Mouse (Mus musculus) hindbrain, embryonic 13.5 days (tissue): ENCODE measurements around the gene Abcg8. TPM values are rescaled to one million over a fixed set of nuclear protein-coding genes. Genes with fewer than 3 reads are reported as not detected.

Experiments
- ATAC-seq: fragments of 200-750 bp; cut with Nextera tagmentation; 2 replicates; pipeline ENCODE4 v1.8.0; 2017; ENCODE audit warnings: moderate TSS enrichment; ENCODE audit not compliant: low FRiP score
- H3K27ac ChIP-seq: fragments of 300-500 bp; sonication (generic); 2 replicates; pipeline ENCODE4 v1.5.1; 2015; ENCODE audit warnings: inconsistent platforms, mild to moderate bottlenecking, moderate library complexity
- H3K27me3 ChIP-seq: fragments of 300-500 bp; sonication (generic); 2 replicates; pipeline ENCODE4 v1.6.1; 2015; ENCODE audit warnings: mild to moderate bottlenecking, inconsistent platforms
- H3K36me3 ChIP-seq: fragments of 300-500 bp; sonication (generic); 2 replicates; pipeline ENCODE4 v1.6.1; 2015; ENCODE audit warnings: mild to moderate bottlenecking, inconsistent platforms
- H3K4me1 ChIP-seq: fragments of 300-500 bp; sonication (generic); replicated peaks from 2 replicates; pipeline ENCODE4 v1.6.1; 2015; ENCODE audit warnings: inconsistent platforms
- H3K4me2 ChIP-seq: fragments of 300-500 bp; sonication (generic); 2 replicates; pipeline ENCODE4 v1.6.1; 2015; ENCODE audit warnings: inconsistent platforms, mild to moderate bottlenecking, moderate library complexity
- H3K4me3 ChIP-seq: fragments of 300-500 bp; sonication (generic); 2 replicates; pipeline ENCODE4 v1.5.1; 2015; ENCODE audit warnings: mild to moderate bottlenecking, inconsistent platforms
- H3K9ac ChIP-seq: fragments of 300-500 bp; sonication (generic); 2 replicates; pipeline ENCODE4 v1.6.1; 2015; ENCODE audit warnings: mild to moderate bottlenecking, inconsistent platforms
- H3K9me3 ChIP-seq: fragments of 300-500 bp; sonication (generic); 2 replicates; pipeline ENCODE4 v1.6.1; 2016; ENCODE audit warnings: inconsistent platforms
- WGBS: fragments of 180-500 bp; shearing (Covaris S2); methylation state at CpG from one replicate; pipeline ENCODE4 v1.1.7; 2015; 5-methylcytosine and 5-hydroxymethylcytosine counted together
- polyA plus RNA-seq: library from polyadenylated mRNA; unstranded; fragments of >200 nt; fragmentation: Nextera tagmentation; extraction: Ambion mirVana; gene quantifications from 2 replicates; pipeline ENCODE4 v1.2.1, GENCODE M21; 2015

Gene Abcg8
- polyA plus RNA-seq, 1 experiment from 2014 or later = 0.19 TPM

GRCm38 (mm10) chr17:84688834-84689233 is 12.7 kb downstream of the Abcg8 start:
- 0 out of 2 replicates have a peak, but pooled peaks cover 3% of the 10 kb centered on the region for H3K27me3 ChIP-seq
- H3K4me1 ChIP-seq = no peaks in the 10 kb centered on the region
- no peak overlapping the region for H3K27ac ChIP-seq
- ATAC-seq = no peak
- H3K4me3 ChIP-seq = no peak overlapping the region
- H3K9ac ChIP-seq = no peak overlapping the region
- H3K4me2 ChIP-seq = no peak overlapping the region
- no peaks in the 10 kb centered on the region for H3K9me3 ChIP-seq
- WGBS = 90% methylated on average over 11 of the region's 11 CpGs
- no peaks in the 10 kb centered on the region for H3K36me3 ChIP-seq

- H3K4me2 ChIP-seq = no peak overlapping the region
- H3K9ac ChIP-seq = no peak overlapping the region
- ATAC-seq = no peak
- 0 out of 2 replicates have a peak, but pooled peaks cover 3% of the 10 kb centered on the region for H3K27me3 ChIP-seq
- 92% methylated on average over 5 of the region's 5 CpGs for WGBS
- H3K4me1 ChIP-seq = no peaks in the 10 kb centered on the region
- no peak overlapping the region for H3K27ac ChIP-seq
- no peaks in the 10 kb centered on the region for H3K36me3 ChIP-seq
- H3K4me3 ChIP-seq = no peak overlapping the region
- H3K9me3 ChIP-seq = no peaks in the 10 kb centered on the region
These were observed 13.2 kb downstream of the Abcg8 start for GRCm38 (mm10) chr17:84689316-84689715.

GRCm38 (mm10) chr17:84690111-84690510 is 14.0 kb downstream of the Abcg8 start:
- H3K4me3 ChIP-seq = no peak overlapping the region
- no peaks in the 10 kb centered on the region for H3K9me3 ChIP-seq
- WGBS = 89% methylated on average over 5 of the region's 5 CpGs
- no peaks in the 10 kb centered on the region for H3K36me3 ChIP-seq
- no peak overlapping the region for H3K4me2 ChIP-seq
- no peak for ATAC-seq
- no peak overlapping the region for H3K27ac ChIP-seq
- H3K4me1 ChIP-seq = no peaks in the 10 kb centered on the region
- H3K9ac ChIP-seq = no peak overlapping the region
- H3K27me3 ChIP-seq = 0 out of 2 replicates have a peak, but pooled peaks cover 3% of the 10 kb centered on the region

GRCm38 (mm10) chr17:84693741-84694140 is 17.6 kb downstream of the Abcg8 start:
- Histone ChIP-seq H3K36me3 (no peaks in the 10 kb centered on the region), H3K4me2 (no peak overlapping the region), H3K27ac (no peak overlapping the region), H3K4me3 (no peak overlapping the region), H3K27me3 (peaks cover 25% of the 10 kb centered on the region), H3K9me3 (no peaks in the 10 kb centered on the region), H3K4me1 (no peaks in the 10 kb centered on the region), H3K9ac (no peak overlapping the region)
- no peak for ATAC-seq
- 84% methylated on average over 2 of the region's 2 CpGs for WGBS

- 0 out of 2 replicates have a peak, but pooled peaks cover 3% of the 10 kb centered on the region for H3K4me1 ChIP-seq
- no peak for ATAC-seq
- no peak overlapping the region for H3K4me2 ChIP-seq
- no peaks in the 10 kb centered on the region for H3K9me3 ChIP-seq
- H3K4me3 ChIP-seq = no peak overlapping the region
- peaks cover 28% of the 10 kb centered on the region for H3K27me3 ChIP-seq
- no peaks in the 10 kb centered on the region for H3K36me3 ChIP-seq
- no peak overlapping the region for H3K9ac ChIP-seq
- no peak overlapping the region for H3K27ac ChIP-seq
- WGBS = 59% methylated on average over 6 of the region's 6 CpGs
These were observed 20.4 kb downstream of the Abcg8 start for GRCm38 (mm10) chr17:84696537-84696936.

GRCm38 (mm10) chr17:84698727-84699126 is 22.6 kb downstream of the Abcg8 start:
- peaks cover 26% of the 10 kb centered on the region for H3K27me3 ChIP-seq
- no peaks in the 10 kb centered on the region for H3K9me3 ChIP-seq
- H3K4me1 ChIP-seq = peaks cover 13% of the 10 kb centered on the region
- H3K4me3 ChIP-seq = no peak overlapping the region
- ATAC-seq = peak; percentile 78; the same call in 1 of the 2 replicates
- no peaks in the 10 kb centered on the region for H3K36me3 ChIP-seq
- no peak overlapping the region for H3K27ac ChIP-seq
- no peak overlapping the region for H3K9ac ChIP-seq
- H3K4me2 ChIP-seq = no peak overlapping the region
- 25% methylated on average over 5 of the region's 5 CpGs for WGBS

- whole genome bisulfite sequencing = 66% methylated on average over 4 of the region's 4 CpGs
- no peak overlapping the region for H3K4me2 ChIP-seq
These were observed 31.3 kb downstream of the Abcg8 start for GRCm38 (mm10) chr17:84707407-84707806.

GRCm38 (mm10) chr17:84708818-84709217 is 32.7 kb downstream of the Abcg8 start:
- Histone ChIP-seq H3K27ac (peak overlapping the region; percentile 72), H3K9ac (no peak overlapping the region), H3K4me1 (peaks cover 23% of the 10 kb centered on the region), H3K4me3 (no peak overlapping the region), H3K4me2 (no peak overlapping the region), H3K36me3 (peaks cover 39% of the 10 kb centered on the region), H3K27me3 (peaks cover 44% of the 10 kb centered on the region), H3K9me3 (no peaks in the 10 kb centered on the region)
- WGBS = 83% methylated on average over 7 of the region's 7 CpGs
- no peak for ATAC-seq

More at GRCm38 (mm10) chr17:84707407-84707806, 31.3 kb downstream of the Abcg8 start:
- H3K27me3 ChIP-seq = peaks cover 36% of the 10 kb centered on the region
- no peak overlapping the region for H3K4me3 ChIP-seq
- H3K9me3 ChIP-seq = no peaks in the 10 kb centered on the region
- no peak overlapping the region for H3K9ac ChIP-seq
- ATAC-seq = no peak
- H3K36me3 ChIP-seq = peaks cover 36% of the 10 kb centered on the region
- H3K4me1 ChIP-seq = peaks cover 25% of the 10 kb centered on the region
- H3K27ac ChIP-seq = no peak overlapping the region

GRCm38 (mm10) chr17:84709403-84709851 is 33.3 kb downstream of the Abcg8 start:
- peak; percentile 65 for ATAC-seq
- Histone ChIP-seq H3K36me3 (peaks cover 39% of the 10 kb centered on the region), H3K4me3 (no peak overlapping the region), H3K4me1 (peaks cover 25% of the 10 kb centered on the region), H3K27ac (peak overlapping the region; percentile 72), H3K9ac (no peak overlapping the region), H3K27me3 (peaks cover 42% of the 10 kb centered on the region), H3K9me3 (no peaks in the 10 kb centered on the region), H3K4me2 (peak overlapping the region; percentile 40)
- WGBS = 24% methylated on average over 17 of the region's 17 CpGs

- H3K27me3 ChIP-seq = peaks cover 31% of the 10 kb centered on the region
- peaks cover 17% of the 10 kb centered on the region for H3K36me3 ChIP-seq
- no peak overlapping the region for H3K4me2 ChIP-seq
- WGBS = 67% methylated on average over 18 of the region's 18 CpGs
- peaks cover 37% of the 10 kb centered on the region for H3K4me1 ChIP-seq
- no peaks in the 10 kb centered on the region for H3K9me3 ChIP-seq
- ATAC-seq = no peak
- H3K4me3 ChIP-seq = no peak overlapping the region
- no peak overlapping the region for H3K27ac ChIP-seq
- H3K9ac ChIP-seq = no peak overlapping the region
These were observed 37.6 kb downstream of the Abcg8 start for GRCm38 (mm10) chr17:84713563-84714164.

- 73% methylated on average over 4 of the region's 4 CpGs for WGBS
- peaks cover 31% of the 10 kb centered on the region for H3K27me3 ChIP-seq
- H3K9ac ChIP-seq = no peak overlapping the region
- no peak overlapping the region for H3K27ac ChIP-seq
- no peak overlapping the region for H3K4me2 ChIP-seq
- no peak for ATAC-seq
- peaks cover 14% of the 10 kb centered on the region for H3K36me3 ChIP-seq
- no peaks in the 10 kb centered on the region for H3K9me3 ChIP-seq
- no peak overlapping the region for H3K4me3 ChIP-seq
- H3K4me1 ChIP-seq = peaks cover 25% of the 10 kb centered on the region
These were observed 38.8 kb downstream of the Abcg8 start for GRCm38 (mm10) chr17:84714930-84715329.

GRCm38 (mm10) chr17:84716252-84716872 is 40.3 kb downstream of the Abcg8 start:
- H3K9me3 ChIP-seq = no peaks in the 10 kb centered on the region
- H3K4me3 ChIP-seq = no peak overlapping the region
- peaks cover 33% of the 10 kb centered on the region for H3K27me3 ChIP-seq
- H3K36me3 ChIP-seq = peaks cover 14% of the 10 kb centered on the region
- 45% methylated on average over 16 of the region's 16 CpGs for WGBS
- no peak overlapping the region for H3K9ac ChIP-seq
- H3K4me2 ChIP-seq = no peak overlapping the region
- peaks cover 19% of the 10 kb centered on the region for H3K4me1 ChIP-seq
- no peak for ATAC-seq
- H3K27ac ChIP-seq = no peak overlapping the region

- H3K4me2 ChIP-seq = no peak overlapping the region
- no peak overlapping the region for H3K27ac ChIP-seq
- peaks cover 19% of the 10 kb centered on the region for H3K4me1 ChIP-seq
- H3K4me3 ChIP-seq = no peak overlapping the region
- H3K9ac ChIP-seq = no peak overlapping the region
- ATAC-seq = no peak
- H3K27me3 ChIP-seq = peaks cover 27% of the 10 kb centered on the region
- 88% methylated on average over 5 of the region's 5 CpGs for WGBS
- H3K9me3 ChIP-seq = no peaks in the 10 kb centered on the region
- peaks cover 18% of the 10 kb centered on the region for H3K36me3 ChIP-seq
These were observed 41.3 kb downstream of the Abcg8 start for GRCm38 (mm10) chr17:84717416-84717815.
